Mouse (Mus musculus): ENCODE data around the gene Rabepk. TPM values are rescaled to one million over a fixed set of nuclear protein-coding genes. Genes with fewer than 3 reads are reported as not detected.

Rabepk gene
- polyA plus RNA-seq, 1 experiment from 2014 or later, result 41.4 TPM

Other genes with a start within 250 kb of the Rabepk start
- 89.7 and 97.3 TPM in 2 replicates for gene Gapvd1, start 44.7 kb downstream of the Rabepk start, polyA plus RNA-seq (2015; fragmentation: Nextera tagmentation; extraction: Ambion mirVana)
- 842 and 937 TPM in 2 replicates for gene Hspa5, start 27.9 kb downstream of the Rabepk start, polyA plus RNA-seq (2015; fragmentation: Nextera tagmentation; extraction: Ambion mirVana)
- 93.1 and 93.4 TPM in 2 replicates for gene Fbxw2, start 26.4 kb upstream of the Rabepk start, polyA plus RNA-seq (2015; fragmentation: Nextera tagmentation; extraction: Ambion mirVana)
- gene Gm34653, start 33.1 kb upstream of the Rabepk start, polyA plus RNA-seq (2015; fragmentation: Nextera tagmentation; extraction: Ambion mirVana), result 0.09 TPM in 1 of 2 replicates, not detected in the other
- 0.09 and 0.26 TPM in 2 replicates for gene Cutal, start 74.5 kb upstream of the Rabepk start, polyA plus RNA-seq (2015; fragmentation: Nextera tagmentation; extraction: Ambion mirVana)
- gene Psmd5, start 75.1 kb upstream of the Rabepk start, polyA plus RNA-seq (2015; fragmentation: Nextera tagmentation; extraction: Ambion mirVana), result 101 and 102 TPM in 2 replicates
- gene Phf19, start 114.1 kb upstream of the Rabepk start, polyA plus RNA-seq (2015; fragmentation: Nextera tagmentation; extraction: Ambion mirVana), result 1.6 and 2.6 TPM in 2 replicates
- gene Traf1, start 161.9 kb upstream of the Rabepk start, polyA plus RNA-seq (2015; fragmentation: Nextera tagmentation; extraction: Ambion mirVana), result 3.3 TPM in 2 replicates